Comparison of ENCODE assay signal across 13 mouse cellular contexts in genomic region chr2:20960668-20961035, GRCm38 (mm10). TPM values are rescaled to one million over a fixed set of nuclear protein-coding genes. Genes with fewer than 3 reads are reported as not detected.
DNase-seq lines count a peak whose midpoint lies in the region; ATAC-seq and TF ChIP-seq lines count a peak whose summit lies in the region.
"Had no signal": no experiment of that assay in that cellular context is flagged by ENCODE, and none has a peak within 500 bp of the region (broad histone marks: within the 10 kb centered on the region; RNA-seq: fewer than 3 reads in every experiment).

No protein-coding gene starts in this region.

- TF ChIP-seq CTCF in layer of hippocampus, adult 2 months (conservative IDR thresholded peaks at IDR 0.05), result no peak

- no peak for DNase-seq in forebrain, embryonic 11.5 days (ENCODE audit: low spot score)
- DNase-seq in layer of hippocampus, adult 2 months (ENCODE audit: low spot score in 2 of 2), result no peak
- DNase-seq in layer of hippocampus, adult 11-12 months (ENCODE audit: low spot score), result no peak
- no peak for DNase-seq in urinary bladder, postnatal 10 days (ENCODE audit: low spot score)
- DNase-seq: adrenal gland, postnatal 14 days; embryo, embryonic 11 days; thymus, postnatal 4 days had no signal

- H3K27me3 ChIP-seq in forebrain, embryonic 12.5 days, result no peaks in the 10 kb centered on the region
- no peaks in the 10 kb centered on the region for H3K27me3 ChIP-seq in forebrain, embryonic 11.5 days (ENCODE audit: control insufficient read depth, insufficient read depth, low read length)
- H3K27me3 ChIP-seq in hindbrain, embryonic 15.5 days, result no peaks in the 10 kb centered on the region
- no peaks in the 10 kb centered on the region for H3K27me3 ChIP-seq in neural tube, embryonic 15.5 days (replicated peaks)
- H3K27me3 ChIP-seq: heart, embryonic 13.5 days had no signal

- no peak overlapping the region for H3K9ac ChIP-seq in forebrain, embryonic 12.5 days
- H3K9ac ChIP-seq in forebrain, embryonic 11.5 days (ENCODE audit: low read length), result no peak overlapping the region
- no peak overlapping the region for H3K9ac ChIP-seq in hindbrain, embryonic 15.5 days
- H3K9ac ChIP-seq in neural tube, embryonic 15.5 days (replicated peaks), result no peak overlapping the region

- H3K36me3 ChIP-seq in forebrain, embryonic 12.5 days (replicated peaks), result no peaks in the 10 kb centered on the region
- no peaks in the 10 kb centered on the region for H3K36me3 ChIP-seq in forebrain, embryonic 11.5 days (ENCODE audit: control insufficient read depth, insufficient read depth, low read length)
- H3K36me3 ChIP-seq in hindbrain, embryonic 15.5 days, result no peaks in the 10 kb centered on the region
- no peaks in the 10 kb centered on the region for H3K36me3 ChIP-seq in neural tube, embryonic 15.5 days

- WGBS in forebrain, embryonic 12.5 days, result 76% methylated on average over 8 of the region's 8 CpGs
- WGBS in forebrain, embryonic 11.5 days, result 82% methylated on average over 8 of the region's 8 CpGs
- WGBS in hindbrain, embryonic 15.5 days, result 40% methylated on average over 8 of the region's 8 CpGs
- 48% methylated on average over 8 of the region's 8 CpGs for whole genome bisulfite sequencing in neural tube, embryonic 15.5 days

- no peak overlapping the region for H3K4me3 ChIP-seq in forebrain, embryonic 12.5 days (replicated peaks)
- no peak overlapping the region for H3K4me3 ChIP-seq in forebrain, embryonic 11.5 days (ENCODE audit: low read depth, low read length)
- H3K4me3 ChIP-seq in layer of hippocampus, adult 2 months, result peak overlapping the region; percentile 25
- no peak overlapping the region for H3K4me3 ChIP-seq in hindbrain, embryonic 15.5 days
- H3K4me3 ChIP-seq in neural tube, embryonic 15.5 days (replicated peaks), result no peak overlapping the region
- H3K4me3 ChIP-seq: heart, embryonic 13.5 days had no signal

- no peaks in the 10 kb centered on the region for H3K9me3 ChIP-seq in forebrain, embryonic 12.5 days
- no peaks in the 10 kb centered on the region for H3K9me3 ChIP-seq in forebrain, embryonic 11.5 days (ENCODE audit: control insufficient read depth, low read length)
- no peaks in the 10 kb centered on the region for H3K9me3 ChIP-seq in hindbrain, embryonic 15.5 days
- H3K9me3 ChIP-seq in neural tube, embryonic 15.5 days (replicated peaks), result no peaks in the 10 kb centered on the region
- H3K9me3 ChIP-seq: heart, embryonic 13.5 days had no signal

- ATAC-seq in forebrain, embryonic 12.5 days (ENCODE audit: low FRiP score), result no peak
- ATAC-seq in forebrain, embryonic 11.5 days (replicated peaks; ENCODE audit: low FRiP score), result no peak
- no peak for ATAC-seq in hindbrain, embryonic 15.5 days (ENCODE audit: low FRiP score, low read depth)
- ATAC-seq in neural tube, embryonic 15.5 days (ENCODE audit: low FRiP score), result no peak
- ATAC-seq: intestine, embryonic 16.5 days had no signal

- H3K27ac ChIP-seq in forebrain, embryonic 12.5 days, result peak overlapping the region; percentile 56; the same call in 1 of the 2 replicates
- H3K27ac ChIP-seq in forebrain, embryonic 11.5 days (ENCODE audit: low read depth, low read length), result no peak overlapping the region
- peak overlapping the region; percentile 96 for H3K27ac ChIP-seq in layer of hippocampus, adult 2 months
- H3K27ac ChIP-seq in hindbrain, embryonic 15.5 days (replicated peaks), result no peak overlapping the region
- H3K27ac ChIP-seq in neural tube, embryonic 15.5 days (replicated peaks), result no peak overlapping the region
- H3K27ac ChIP-seq: heart, embryonic 13.5 days; kidney, postnatal 0 days had no signal

- H3K4me1 ChIP-seq in forebrain, embryonic 12.5 days, result peaks cover 66% of the 10 kb centered on the region
- peaks cover 26% of the 10 kb centered on the region for H3K4me1 ChIP-seq in forebrain, embryonic 11.5 days (replicated peaks; ENCODE audit: control insufficient read depth, insufficient read depth, low read length)
- peaks cover 56% of the 10 kb centered on the region for H3K4me1 ChIP-seq in hindbrain, embryonic 15.5 days (replicated peaks)
- peaks cover 54% of the 10 kb centered on the region for H3K4me1 ChIP-seq in neural tube, embryonic 15.5 days

- H3K4me2 ChIP-seq in forebrain, embryonic 12.5 days, result no peak overlapping the region
- H3K4me2 ChIP-seq in forebrain, embryonic 11.5 days (ENCODE audit: low read depth, low read length, severe bottlenecking), result no peak overlapping the region
- peak overlapping the region; percentile 30 for H3K4me2 ChIP-seq in hindbrain, embryonic 15.5 days
- peak overlapping the region; percentile 29 for H3K4me2 ChIP-seq in neural tube, embryonic 15.5 days
- H3K4me2 ChIP-seq: heart, embryonic 13.5 days had no signal

RNA-seq across cellular contexts. Expression of gene Arhgap21, which starts 8.0 kb away (rescaled TPM):
- 55.8 and 59.7 TPM in 2 replicates for polyA plus RNA-seq in forebrain, embryonic 12.5 days (2016; fragmentation: Nextera tagmentation; extraction: Ambion mirVana)
- polyA plus RNA-seq in forebrain, embryonic 11.5 days (2014; fragmentation: Nextera tagmentation; extraction: Ambion mirVana), result 56.9 and 61.2 TPM in 2 replicates
- total RNA-seq in layer of hippocampus, adult 2 months (2021), result 100 to 1,000 TPM; 358 to 386 TPM
- polyA plus RNA-seq in hindbrain, embryonic 15.5 days (2015; fragmentation: Nextera tagmentation; extraction: Ambion mirVana), result 36.8 and 36.9 TPM in 2 replicates
- polyA plus RNA-seq in neural tube, embryonic 15.5 days (2015; fragmentation: Nextera tagmentation; extraction: Ambion mirVana), result 25.7 and 27.6 TPM in 2 replicates

Comparison
In these comparisons a context has a peak if more than half of its experiments do, and no peak if none do; other contexts are left out.
1. H3K27ac ChIP-seq: peak in forebrain, embryonic 12.5 days (single experiment) and layer of hippocampus, adult 2 months (single experiment); none in forebrain, embryonic 11.5 days (single experiment), hindbrain, embryonic 15.5 days (single experiment) and neural tube, embryonic 15.5 days (single experiment).
2. H3K4me2 ChIP-seq: peak in hindbrain, embryonic 15.5 days (single experiment) and neural tube, embryonic 15.5 days (single experiment); none in forebrain, embryonic 12.5 days (single experiment) and forebrain, embryonic 11.5 days (single experiment).